Mouse (Mus musculus) limb, embryonic 13.5 days (tissue): ENCODE data around the gene Prr15l. TPM values are rescaled to one million over a fixed set of nuclear protein-coding genes. Genes with fewer than 3 reads are reported as not detected.
A peak's percentile ranks its signal among the peaks of the same experiment; 100 is the strongest.

ENCODE experiments used
- ATAC-seq: fragments of 200-750 bp; cut with Nextera tagmentation; 2 replicates; pipeline ENCODE4 v1.8.0; 2017; ENCODE audit warnings: low read depth, moderate number of reproducible peaks, moderate TSS enrichment; ENCODE audit not compliant: low FRiP score
- H3K27ac ChIP-seq: fragments of 300-500 bp; sonication (generic); 2 replicates; pipeline ENCODE4 v1.5.1; 2015; ENCODE audit warnings: inconsistent platforms, mild to moderate bottlenecking, moderate library complexity
- H3K27me3 ChIP-seq: fragments of 300-500 bp; sonication (generic); 2 replicates; pipeline ENCODE4 v1.6.1; 2015; ENCODE audit warnings: mild to moderate bottlenecking, inconsistent platforms
- H3K36me3 ChIP-seq: fragments of 300-500 bp; sonication (generic); 2 replicates; pipeline ENCODE4 v1.6.1; 2015; ENCODE audit warnings: inconsistent platforms, mild to moderate bottlenecking, moderate library complexity
- H3K4me1 ChIP-seq: fragments of 300-500 bp; sonication (generic); 2 replicates; pipeline ENCODE4 v1.6.1; 2015; ENCODE audit warnings: inconsistent platforms
- H3K4me2 ChIP-seq: fragments of 300-500 bp; sonication (generic); replicated peaks from 2 replicates; pipeline ENCODE4 v1.6.1; 2015; ENCODE audit warnings: inconsistent platforms, mild to moderate bottlenecking, moderate library complexity
- H3K4me3 ChIP-seq: fragments of 300-500 bp; sonication (generic); 2 replicates; pipeline ENCODE4 v1.5.1; 2015; ENCODE audit warnings: moderate library complexity, mild to moderate bottlenecking, inconsistent platforms
- H3K9ac ChIP-seq: fragments of 300-500 bp; sonication (generic); 2 replicates; pipeline ENCODE4 v1.6.1; 2015; ENCODE audit warnings: mild to moderate bottlenecking, inconsistent platforms
- H3K9me3 ChIP-seq: fragments of 300-500 bp; sonication (generic); 2 replicates; pipeline ENCODE4 v1.6.1; 2016; ENCODE audit warnings: inconsistent platforms
- WGBS: fragments of 180-500 bp; shearing (Covaris S2); methylation state at CpG from one replicate; pipeline ENCODE4 v1.1.7; 2015; 5-methylcytosine and 5-hydroxymethylcytosine counted together
- polyA plus RNA-seq: library from polyadenylated mRNA; unstranded; fragments of >200 nt; fragmentation: Nextera tagmentation; extraction: Ambion mirVana; gene quantifications from 2 replicates; pipeline ENCODE4 v1.2.1, GENCODE M21; 2015

Gene Prr15l
- polyA plus RNA-seq, 1 experiment from 2014 or later: 0.97 TPM

DNA sequence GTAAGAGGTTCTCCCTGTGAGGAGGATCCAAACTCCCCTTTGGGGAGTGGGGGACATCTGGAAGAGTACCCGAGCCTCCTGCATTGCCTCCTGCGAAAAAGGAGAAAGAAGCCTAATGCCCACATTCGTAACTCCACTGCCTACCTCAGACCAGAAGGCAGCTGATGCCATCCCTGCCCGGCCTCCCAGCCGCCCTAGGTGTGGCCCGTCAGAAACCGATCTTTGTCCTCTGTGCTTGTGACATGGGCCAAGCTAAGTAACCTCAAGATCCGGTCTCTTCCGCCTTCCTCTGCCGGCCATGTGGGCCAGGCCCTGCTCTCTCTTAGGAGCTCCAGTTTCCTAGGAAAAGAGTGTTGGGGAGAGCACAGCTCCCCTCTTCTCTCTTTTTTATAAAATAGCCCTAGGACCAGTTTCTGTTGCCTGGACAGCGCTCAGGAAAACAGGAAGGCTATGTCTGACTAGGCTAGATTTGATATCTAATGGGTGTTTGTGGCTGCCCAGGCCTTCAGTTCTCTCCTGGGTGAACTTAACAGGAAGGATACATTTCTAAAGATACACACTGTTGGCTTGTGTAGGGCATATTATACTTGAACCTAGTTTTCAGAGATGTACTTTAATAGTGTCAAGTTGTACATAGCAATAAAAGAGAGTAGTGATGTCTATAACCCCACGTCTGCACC, 2.3 kb upstream of the Prr15l start:
- no peaks in the 10 kb centered on the region for H3K9me3 ChIP-seq
- WGBS: 81% methylated on average over 12 of the region's 12 CpGs
- no peak overlapping the region for H3K4me2 ChIP-seq
- H3K36me3 ChIP-seq: no peaks in the 10 kb centered on the region
- peaks cover 30% of the 10 kb centered on the region for H3K27me3 ChIP-seq
- no peak for ATAC-seq
- H3K9ac ChIP-seq: no peak overlapping the region
- no peak overlapping the region for H3K4me3 ChIP-seq
- no peak overlapping the region for H3K27ac ChIP-seq
- peaks cover 12% of the 10 kb centered on the region; the same call in 1 of the 2 replicates for H3K4me1 ChIP-seq

DNA sequence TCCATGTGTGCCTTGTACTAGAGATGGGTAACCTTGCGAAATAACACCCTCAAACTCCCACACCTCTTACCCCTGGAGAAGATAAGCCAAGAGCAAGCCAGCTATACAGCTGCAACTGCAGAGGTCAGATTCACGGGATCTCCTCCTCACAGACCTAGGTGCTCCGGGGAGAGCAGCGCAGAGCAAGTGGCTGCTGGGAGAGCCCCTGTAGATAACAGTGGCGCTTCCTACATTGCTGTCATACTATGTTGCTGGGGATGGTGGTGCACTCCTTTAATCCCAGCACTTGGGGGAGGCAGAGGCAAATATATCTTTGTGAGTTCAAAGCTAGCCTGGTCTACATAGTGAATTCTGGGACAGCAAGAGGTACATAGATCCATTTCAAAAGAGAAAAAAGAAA, 1.3 kb upstream of the Prr15l start:
- peaks cover 14% of the 10 kb centered on the region for H3K4me1 ChIP-seq
- WGBS: 86% methylated on average over 5 of the region's 5 CpGs
- no peaks in the 10 kb centered on the region for H3K9me3 ChIP-seq
- H3K36me3 ChIP-seq: no peaks in the 10 kb centered on the region
- no peak overlapping the region for H3K4me2 ChIP-seq
- no peak overlapping the region for H3K9ac ChIP-seq
- H3K27ac ChIP-seq: no peak overlapping the region
- no peak for ATAC-seq
- no peak overlapping the region for H3K4me3 ChIP-seq
- peaks cover 30% of the 10 kb centered on the region for H3K27me3 ChIP-seq

DNA sequence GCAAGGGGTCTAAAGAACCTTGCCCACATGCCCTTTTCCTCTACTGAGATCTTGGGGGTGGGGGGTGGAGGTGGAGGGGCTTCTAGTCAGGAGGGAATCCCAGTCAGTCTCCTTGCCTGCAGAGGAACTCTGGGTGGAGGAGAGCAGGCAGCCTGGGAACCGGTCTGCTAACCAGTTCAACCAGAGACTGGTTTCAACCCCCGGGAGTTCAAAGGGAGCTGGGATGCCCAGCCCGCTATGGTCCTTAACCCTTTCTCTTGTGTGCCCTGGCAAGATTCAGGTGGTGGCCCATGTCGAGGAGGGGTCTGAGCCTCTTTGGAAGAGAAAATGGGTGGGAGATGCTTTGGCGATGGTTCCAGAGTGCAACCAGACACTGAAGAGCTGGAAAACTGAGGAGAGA, 787 bp downstream of the Prr15l start:
- peaks cover 19% of the 10 kb centered on the region for H3K4me1 ChIP-seq
- ATAC-seq: no peak
- 3% methylated on average over 5 of the region's 5 CpGs for WGBS
- no peak overlapping the region for H3K27ac ChIP-seq
- no peak overlapping the region for H3K9ac ChIP-seq
- 0 out of 2 replicates have a peak overlapping the region, but pooled peaks have one; percentile 9 for H3K4me2 ChIP-seq
- no peaks in the 10 kb centered on the region for H3K36me3 ChIP-seq
- H3K9me3 ChIP-seq: no peaks in the 10 kb centered on the region
- peaks cover 30% of the 10 kb centered on the region for H3K27me3 ChIP-seq
- H3K4me3 ChIP-seq: no peak overlapping the region

DNA sequence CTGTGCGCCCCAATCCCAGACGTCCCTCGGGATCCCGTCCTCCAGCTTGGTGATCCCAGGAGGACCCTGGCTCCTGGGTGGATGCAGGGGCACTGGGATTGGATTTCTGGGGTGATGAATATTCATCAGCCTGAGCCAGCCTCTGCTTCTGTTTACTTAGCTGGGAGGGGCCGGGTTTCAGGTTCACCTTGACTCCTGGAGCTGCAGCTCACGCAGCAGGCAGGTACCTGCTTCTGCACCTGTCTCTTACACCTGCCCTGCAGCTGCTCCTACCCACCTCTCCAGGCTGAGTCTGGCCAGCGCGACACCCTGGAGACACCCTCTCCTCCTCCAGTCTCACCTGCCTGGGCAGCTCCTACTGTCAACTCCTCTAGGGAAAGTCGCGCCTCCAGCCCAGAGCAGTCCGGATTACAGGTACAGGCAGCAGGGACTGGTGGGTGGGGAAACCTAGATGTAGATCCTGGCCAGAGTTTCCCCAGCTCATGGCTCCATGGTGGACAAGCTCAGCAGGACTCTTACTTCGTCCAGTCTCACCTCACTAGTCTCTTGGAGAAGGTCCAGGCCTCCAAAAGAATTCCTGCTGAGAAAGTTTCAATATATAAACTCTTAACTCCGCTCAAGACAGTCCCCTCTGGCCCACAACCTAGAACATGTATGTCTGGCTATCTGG, 1.3 kb downstream of the Prr15l start:
- WGBS: 11% methylated on average over 13 of the region's 13 CpGs
- no peaks in the 10 kb centered on the region for H3K36me3 ChIP-seq
- no peak overlapping the region; the same call in 1 of the 2 replicates for H3K9ac ChIP-seq
- H3K27me3 ChIP-seq: peaks cover 30% of the 10 kb centered on the region
- 0 out of 2 replicates have a peak, but pooled peaks have one; percentile 28 for ATAC-seq
- no peaks in the 10 kb centered on the region for H3K9me3 ChIP-seq
- H3K4me1 ChIP-seq: peaks cover 19% of the 10 kb centered on the region
- no peak overlapping the region for H3K27ac ChIP-seq
- no peak overlapping the region for H3K4me3 ChIP-seq
- H3K4me2 ChIP-seq: 0 out of 2 replicates have a peak overlapping the region, but pooled peaks have one; percentile 9

DNA sequence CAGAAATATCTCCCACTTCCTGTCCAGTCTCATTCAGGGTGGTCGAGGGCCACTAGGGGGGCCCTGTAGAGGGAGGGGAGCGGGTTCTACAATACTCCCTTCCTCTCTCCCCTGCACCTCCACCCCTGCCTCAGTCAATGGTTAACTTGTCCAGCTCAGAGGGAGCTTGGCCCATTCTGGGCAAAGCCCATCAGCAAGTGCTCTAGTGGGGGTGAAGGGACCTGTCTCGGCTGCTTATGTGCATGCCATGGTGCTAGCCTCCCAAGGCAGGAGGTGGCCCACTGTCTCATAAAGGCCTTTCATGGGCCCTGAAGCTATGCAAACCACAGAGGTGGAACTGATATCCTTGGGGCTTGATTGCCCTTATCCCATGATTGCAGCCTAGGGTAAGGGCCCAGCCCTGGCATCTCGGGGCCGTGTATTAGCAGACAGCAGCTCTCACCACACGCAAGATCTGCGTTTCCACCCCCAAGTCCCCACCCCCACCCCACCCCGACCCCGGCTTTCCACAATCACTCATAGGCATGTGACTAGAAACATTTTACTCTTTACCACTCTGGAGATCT, 1.9 kb downstream of the Prr15l start:
- WGBS: 70% methylated on average over 9 of the region's 9 CpGs

DNA sequence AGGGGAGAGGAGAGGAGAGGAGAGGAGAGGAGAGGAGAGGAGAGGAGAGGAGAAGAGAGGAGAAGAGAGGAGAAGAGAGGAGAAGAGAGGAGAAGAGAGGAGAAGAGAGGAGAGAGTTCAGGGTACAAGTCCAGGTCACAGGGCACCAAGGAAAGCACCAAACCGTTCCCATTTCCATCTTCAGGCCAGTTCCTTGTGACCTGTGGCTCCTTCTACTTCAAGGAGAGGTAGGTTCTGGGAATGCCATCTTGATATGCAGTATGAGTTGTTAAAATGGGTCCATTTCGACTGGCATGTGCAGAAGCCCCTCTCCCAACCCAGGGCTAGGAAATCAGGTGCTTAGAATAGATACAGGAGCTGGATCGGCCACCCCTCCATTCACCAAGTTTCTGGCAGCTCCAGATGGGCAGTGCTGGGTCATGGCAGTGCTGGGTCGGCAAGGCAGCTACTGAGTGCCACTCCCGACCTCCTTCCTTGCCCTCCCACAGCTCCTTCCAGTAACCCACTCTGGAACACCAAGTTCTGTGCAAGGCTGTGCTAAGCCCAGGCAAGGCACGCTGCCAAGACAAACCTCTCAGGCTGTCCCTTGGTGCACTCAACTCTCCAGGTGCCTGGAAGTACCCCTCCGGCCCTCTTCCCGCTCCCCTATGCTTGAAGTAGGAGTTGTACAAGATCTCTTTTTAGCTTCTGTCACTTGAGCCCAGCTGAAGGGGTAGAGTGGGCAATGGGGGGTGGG, 3.6 kb downstream of the Prr15l start:
- no peak overlapping the region for H3K4me3 ChIP-seq
- peaks cover 23% of the 10 kb centered on the region for H3K4me1 ChIP-seq
- no peak for ATAC-seq
- H3K9ac ChIP-seq: no peak overlapping the region
- no peaks in the 10 kb centered on the region for H3K36me3 ChIP-seq
- no peak overlapping the region for H3K4me2 ChIP-seq
- no peaks in the 10 kb centered on the region for H3K9me3 ChIP-seq
- H3K27ac ChIP-seq: no peak overlapping the region
- 59% methylated on average over 8 of the region's 8 CpGs for WGBS
- H3K27me3 ChIP-seq: peaks cover 30% of the 10 kb centered on the region

More for the DNA sequence above, 1.9 kb downstream of the Prr15l start:
- Histone ChIP-seq H3K9me3 (no peaks in the 10 kb centered on the region), H3K27me3 (peaks cover 30% of the 10 kb centered on the region), H3K4me1 (peaks cover 19% of the 10 kb centered on the region), H3K4me2 (no peak overlapping the region; the same call in 1 of the 2 replicates), H3K27ac (no peak overlapping the region), H3K9ac (no peak overlapping the region; the same call in 1 of the 2 replicates), H3K36me3 (no peaks in the 10 kb centered on the region), H3K4me3 (no peak overlapping the region)
- ATAC-seq: no peak

DNA sequence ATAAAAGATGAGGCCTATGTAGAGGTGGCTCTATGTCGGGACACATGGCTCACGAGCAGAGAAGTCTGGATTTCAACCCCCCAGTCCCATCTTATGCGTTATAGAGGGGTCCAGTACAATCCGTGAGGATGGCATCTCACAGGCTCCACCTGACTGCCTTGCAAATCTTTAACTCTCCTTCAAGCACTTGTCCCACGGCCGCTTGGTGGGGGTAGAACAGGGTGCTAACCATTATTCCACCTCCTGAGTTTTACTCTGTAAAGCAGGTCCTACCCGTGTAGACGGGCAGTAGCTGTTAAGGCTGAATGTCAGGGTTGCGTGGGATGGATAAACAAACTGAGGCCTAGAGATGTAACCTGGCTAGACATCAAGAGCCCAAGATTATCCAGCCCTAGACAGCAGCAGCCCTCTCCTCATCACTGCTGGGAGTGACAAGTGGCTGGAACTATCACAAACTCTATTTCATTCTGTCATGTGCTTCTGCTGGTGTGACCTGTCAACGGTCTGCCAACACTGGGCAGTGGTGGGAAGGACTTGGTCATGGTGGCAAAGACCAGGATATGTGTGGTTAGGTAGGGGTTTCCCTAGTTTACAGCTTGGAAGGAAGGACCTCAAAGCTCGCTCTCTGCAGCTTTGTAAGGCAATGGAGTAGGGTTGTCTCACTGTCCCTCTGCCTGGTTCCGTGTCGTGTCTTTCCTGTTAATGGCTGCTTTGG, 5.8 kb downstream of the Prr15l start:
- no peak overlapping the region for H3K4me3 ChIP-seq
- no peak for ATAC-seq
- WGBS: 85% methylated on average over 13 of the region's 13 CpGs

DNA sequence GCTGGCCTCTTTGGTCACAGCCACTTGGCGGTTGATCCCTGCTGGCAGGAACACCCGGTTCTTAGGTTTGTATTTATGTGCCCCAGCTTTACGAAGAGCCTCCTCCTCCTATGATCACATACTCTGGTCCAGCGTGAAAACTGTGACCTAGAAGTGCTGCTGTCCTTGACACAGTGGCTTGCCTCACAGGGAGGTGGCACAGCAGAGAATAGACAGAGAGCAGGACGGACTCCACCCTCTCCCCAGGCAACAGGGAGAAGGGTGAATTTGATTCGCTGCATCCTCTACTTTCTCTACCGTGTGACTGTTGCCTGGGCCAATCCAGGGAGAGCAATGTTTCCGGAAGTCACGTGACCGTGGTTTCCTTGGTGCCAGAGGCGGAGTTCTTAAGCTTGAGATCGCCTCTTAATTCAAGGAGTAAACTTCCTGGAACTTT, 7.0 kb downstream of the Prr15l start:
- Histone ChIP-seq H3K9me3 (no peaks in the 10 kb centered on the region), H3K27me3 (peaks cover 2% of the 10 kb centered on the region), H3K4me2 (peak overlapping the region; percentile 27; the same call in 1 of the 2 replicates), H3K4me1 (peaks cover 11% of the 10 kb centered on the region; the same call in 1 of the 2 replicates), H3K27ac (no peak overlapping the region), H3K4me3 (no peak overlapping the region), H3K9ac (no peak overlapping the region), H3K36me3 (no peaks in the 10 kb centered on the region)
- 21% methylated on average over 12 of the region's 12 CpGs for WGBS
- ATAC-seq: peak; percentile 48; the same call in 1 of the 2 replicates

More for the DNA sequence above, 5.8 kb downstream of the Prr15l start:
- Histone ChIP-seq H3K4me2 (no peak overlapping the region), H3K4me1 (peaks cover 22% of the 10 kb centered on the region), H3K27ac (no peak overlapping the region), H3K9me3 (no peaks in the 10 kb centered on the region), H3K36me3 (no peaks in the 10 kb centered on the region), H3K27me3 (peaks cover 14% of the 10 kb centered on the region), H3K9ac (no peak overlapping the region)

DNA sequence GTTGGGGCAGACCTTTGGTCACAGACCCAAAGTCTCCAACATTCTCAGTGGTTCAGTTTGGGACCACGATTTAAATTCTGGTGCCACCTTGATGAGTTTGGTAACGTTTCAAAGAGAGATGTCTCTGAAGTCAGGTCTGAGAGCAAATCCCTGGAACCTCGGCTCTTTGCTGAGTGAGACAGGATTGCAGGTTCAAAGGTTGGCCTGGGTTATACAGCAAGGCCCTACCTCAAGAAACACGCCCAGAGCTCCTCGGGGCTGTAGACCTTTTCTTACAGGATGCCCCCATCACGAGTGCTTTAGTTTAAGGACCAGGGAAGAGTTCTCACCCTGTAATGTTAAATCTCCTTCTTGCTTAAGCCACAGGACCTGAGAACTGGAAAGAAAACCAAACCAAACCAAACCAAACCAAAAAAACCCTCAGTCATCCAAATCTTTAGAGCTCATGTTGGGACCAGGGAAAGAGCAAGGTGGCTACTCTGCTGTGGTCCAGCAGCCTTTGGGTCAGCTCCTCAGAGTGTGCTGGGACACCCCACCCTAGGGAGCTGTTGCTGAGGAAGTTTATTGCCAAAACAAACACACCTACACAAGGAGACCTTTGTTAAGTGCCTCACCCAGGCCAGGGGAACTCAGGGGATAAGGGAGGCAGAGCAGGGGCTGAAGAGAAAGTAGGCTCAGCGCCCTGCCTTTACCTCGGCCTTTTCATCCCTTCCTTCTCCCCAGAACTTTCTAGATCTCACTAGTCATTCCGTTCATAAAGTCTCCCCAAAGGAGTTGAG, 8.2 kb downstream of the Prr15l start:
- Histone ChIP-seq H3K9me3 (no peaks in the 10 kb centered on the region), H3K4me1 (peaks cover 11% of the 10 kb centered on the region; the same call in 1 of the 2 replicates), H3K27me3 (no peaks in the 10 kb centered on the region), H3K36me3 (no peaks in the 10 kb centered on the region), H3K4me3 (no peak overlapping the region), H3K27ac (no peak overlapping the region), H3K9ac (no peak overlapping the region), H3K4me2 (no peak overlapping the region)
- ATAC-seq: no peak
- 82% methylated on average over 9 of the region's 9 CpGs for WGBS

DNA sequence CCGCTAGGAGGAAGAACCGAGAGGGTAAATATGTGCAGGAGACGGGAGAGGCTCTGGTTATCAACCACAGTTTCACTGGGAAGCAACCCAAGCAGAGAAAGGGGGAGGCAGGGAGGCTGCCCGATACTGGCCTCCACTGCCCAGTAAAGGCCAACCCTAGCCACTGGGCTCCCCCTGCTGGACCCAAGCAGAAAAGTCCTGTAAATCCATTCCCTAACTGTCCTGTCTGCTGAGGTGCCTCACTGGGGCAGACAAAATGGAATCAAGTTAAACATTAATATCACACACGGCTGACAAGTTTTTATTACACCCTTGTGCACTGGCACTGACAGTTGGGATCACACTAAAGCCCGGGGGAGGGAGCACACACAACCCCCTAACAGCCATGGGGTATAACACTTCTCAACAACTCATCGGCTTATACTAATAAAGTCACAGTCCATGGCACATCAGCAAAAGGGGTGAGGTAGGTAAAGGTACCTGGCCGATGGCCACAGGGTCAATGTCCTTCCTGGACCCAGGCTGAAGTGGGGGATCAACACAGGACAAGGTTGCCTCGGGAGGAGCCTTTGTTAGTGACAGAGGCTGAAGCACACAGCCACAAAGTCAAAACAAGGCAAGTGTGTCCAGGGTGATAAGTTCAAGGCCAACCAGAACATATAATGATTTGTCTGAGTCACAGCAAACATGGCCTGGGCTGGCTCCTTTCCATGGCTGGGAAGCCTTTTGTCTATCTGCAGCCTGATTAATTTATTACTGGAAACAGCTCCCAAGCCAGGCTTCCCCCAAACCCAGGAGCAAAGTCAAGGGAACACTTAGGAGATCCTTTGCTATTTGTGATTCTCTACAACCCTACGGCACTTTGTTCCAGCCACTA, 9.9 kb downstream of the Prr15l start:
- no peaks in the 10 kb centered on the region for H3K27me3 ChIP-seq
- 53% methylated on average over 10 of the region's 10 CpGs for WGBS

More for the DNA sequence above, 9.9 kb downstream of the Prr15l start:
- Histone ChIP-seq H3K4me3 (no peak overlapping the region), H3K9me3 (no peaks in the 10 kb centered on the region), H3K4me1 (0 out of 2 replicates have a peak, but pooled peaks cover 4% of the 10 kb centered on the region), H3K27ac (no peak overlapping the region), H3K4me2 (no peak overlapping the region), H3K36me3 (no peaks in the 10 kb centered on the region), H3K9ac (no peak overlapping the region)
- no peak for ATAC-seq
